Mouse (Mus musculus) E14TG2a.4 (cell line): Measurements from ENCODE around the gene Rpl10a.

Source experiments
- CTCF ChIP-seq: conservative IDR thresholded peaks from 2 replicates; pipeline ENCODE4 v1.5.1; 2014; ENCODE audit warnings: low read length
- NANOG ChIP-seq: IDR thresholded peaks from 2 replicates; pipeline ENCODE4 v1.6.1; 2014; ENCODE audit warnings: borderline replicate concordance, low read length, mixed read lengths
- POU5F1 ChIP-seq: IDR thresholded peaks from 2 replicates; pipeline ENCODE4 v1.6.1; 2014; ENCODE audit warnings: low read length, borderline replicate concordance

- TF ChIP-seq CTCF (peak; percentile 21; the same call in 1 of the 2 replicates), NANOG (no peak), POU5F1 (no peak)
These were observed 41.3 kb upstream of the Rpl10a start for GRCm38 (mm10) chr17:28286964-28287363.
